Mouse (Mus musculus): ENCODE results near the gene Hoxd10.

Gene Hoxd10

DNA sequence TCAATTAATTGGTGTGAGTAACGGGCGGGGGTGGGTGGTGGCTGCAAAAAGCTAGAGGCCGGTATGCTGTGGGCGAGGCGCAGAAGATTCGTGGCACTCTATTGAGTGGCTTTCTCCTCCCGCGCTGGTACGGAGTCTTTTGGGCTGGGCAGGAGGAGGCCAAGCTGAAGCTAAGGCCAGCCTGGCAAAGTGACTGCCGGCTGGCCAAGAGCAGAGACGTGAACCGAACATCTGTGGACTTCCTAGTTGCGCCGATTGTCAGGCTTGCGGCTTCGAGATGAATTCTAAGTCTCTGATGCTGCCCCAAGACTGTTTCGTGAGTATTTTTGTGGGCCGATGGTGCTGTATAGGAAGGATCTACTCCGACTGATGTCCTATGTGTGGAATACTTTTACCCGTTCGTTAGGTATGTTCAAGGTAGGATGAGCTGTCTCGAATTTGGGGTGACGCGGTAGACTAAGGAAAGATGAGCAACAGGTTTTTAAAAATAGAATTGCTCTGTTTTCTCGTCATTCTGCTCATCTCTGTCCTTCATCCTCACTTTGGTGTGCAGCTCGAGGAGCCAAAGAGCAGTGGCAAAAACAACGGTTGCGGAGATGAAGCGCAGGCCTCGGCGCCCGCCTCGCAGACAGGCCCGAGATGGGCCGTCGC, 24.4 kb upstream of the Hoxd10 start:
- DNase-seq: no peak

DNA sequence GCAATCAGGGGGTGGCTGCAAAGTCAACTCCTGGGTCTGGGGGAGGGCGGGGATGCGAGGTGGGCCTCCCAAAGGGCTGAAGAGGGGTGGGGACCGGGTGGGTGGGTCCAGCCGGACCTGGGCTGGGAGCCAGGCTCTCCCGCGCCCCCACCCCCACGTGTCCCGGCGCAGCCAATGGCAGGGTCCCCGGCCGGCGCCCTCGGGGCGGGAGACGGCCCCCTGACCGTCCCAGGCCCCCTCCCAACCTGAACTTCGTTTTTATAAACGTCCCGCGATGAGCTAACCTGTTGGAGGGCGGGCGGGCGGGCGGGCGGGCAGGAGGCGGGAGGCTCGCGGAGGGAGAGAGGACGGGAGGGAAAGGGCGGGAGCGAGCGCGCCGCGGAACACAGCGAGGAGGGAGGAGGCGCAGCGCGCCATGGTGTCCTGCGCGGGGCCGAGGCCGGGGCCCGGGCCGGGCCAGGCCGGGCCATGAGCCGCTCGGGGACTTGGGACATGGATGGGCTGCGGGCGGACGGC, 23.8 kb upstream of the Hoxd10 start, which contains the start of gene Hoxd13:
Gene Hoxd13 (plus strand): TSS at position 469 of the 516 bp plus-strand sequence.
- DNase-seq: no peak

DNA sequence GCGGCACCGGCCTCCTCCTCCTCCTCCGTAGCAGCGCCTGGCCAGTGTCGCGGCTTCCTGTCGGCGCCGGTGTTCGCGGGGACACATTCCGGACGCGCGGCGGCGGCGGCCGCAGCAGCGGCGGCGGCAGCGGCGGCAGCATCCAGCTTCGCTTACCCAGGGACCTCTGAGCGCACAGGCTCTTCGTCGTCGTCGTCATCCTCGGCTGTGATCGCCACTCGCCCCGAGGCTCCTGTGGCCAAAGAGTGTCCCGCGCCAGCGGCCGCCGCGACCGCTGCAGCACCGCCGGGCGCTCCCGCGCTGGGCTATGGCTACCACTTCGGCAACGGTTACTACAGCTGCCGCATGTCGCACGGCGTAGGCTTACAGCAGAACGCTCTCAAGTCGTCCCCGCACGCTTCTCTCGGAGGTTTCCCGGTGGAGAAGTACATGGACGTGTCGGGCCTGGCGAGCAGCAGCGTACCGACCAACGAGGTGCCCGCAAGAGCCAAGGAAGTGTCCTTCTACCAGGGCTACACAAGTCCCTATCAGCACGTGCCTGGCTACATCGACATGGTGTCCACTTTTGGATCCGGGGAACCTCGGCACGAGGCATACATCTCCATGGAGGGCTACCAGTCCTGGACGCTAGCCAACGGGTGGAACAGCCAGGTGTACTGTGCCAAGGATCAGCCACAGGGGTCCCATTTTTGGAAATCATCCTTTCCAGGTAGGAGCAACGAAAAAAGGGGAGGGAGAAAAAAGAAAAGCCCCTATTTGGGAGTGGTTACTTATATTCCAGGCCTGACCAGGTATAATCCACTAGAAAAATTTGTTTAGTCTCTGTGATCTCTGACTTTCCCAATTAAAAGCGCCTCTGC, 23.1 kb upstream of the Hoxd10 start:
- DNase-seq: no peak

DNA sequence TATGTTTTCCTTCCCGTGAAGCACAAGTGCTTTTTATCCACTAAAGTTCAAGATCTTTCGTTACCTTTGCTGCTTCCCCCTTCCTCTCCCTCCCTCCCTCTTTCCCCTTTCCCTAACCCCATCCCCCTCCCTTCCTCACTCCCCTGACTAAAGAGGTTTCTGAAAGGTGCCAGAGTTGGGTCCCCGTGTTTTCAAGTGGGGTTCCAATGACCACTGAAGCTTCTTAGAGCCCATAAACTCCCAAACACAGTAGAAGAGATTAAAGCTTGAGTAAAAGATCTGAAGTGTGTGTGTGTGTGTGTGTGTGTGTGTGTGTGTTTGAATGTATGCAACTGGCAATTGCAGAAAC, 22.5 kb upstream of the Hoxd10 start:
- no peak for DNase-seq

DNA sequence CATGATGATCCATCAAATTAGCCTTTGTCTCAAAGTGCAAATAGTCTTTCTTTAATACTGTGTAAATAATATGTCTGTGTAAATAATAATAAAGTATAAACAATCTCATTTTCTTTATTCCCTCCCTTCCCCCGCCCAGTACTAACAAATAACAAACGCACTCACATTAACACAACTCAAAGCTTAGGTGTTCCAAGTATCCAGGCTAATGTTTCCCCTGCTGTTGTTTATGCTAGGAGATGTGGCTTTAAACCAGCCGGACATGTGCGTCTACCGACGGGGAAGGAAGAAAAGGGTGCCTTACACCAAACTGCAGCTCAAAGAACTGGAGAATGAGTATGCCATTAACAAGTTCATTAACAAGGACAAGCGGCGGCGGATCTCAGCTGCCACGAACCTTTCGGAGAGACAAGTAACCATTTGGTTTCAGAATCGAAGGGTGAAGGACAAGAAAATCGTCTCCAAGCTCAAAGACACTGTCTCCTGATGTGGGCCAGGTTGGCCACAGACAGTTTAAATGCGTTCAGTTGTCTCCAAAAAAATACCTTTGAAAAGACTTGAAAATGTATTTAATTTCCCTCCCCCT, 22.0 kb upstream of the Hoxd10 start:
- no peak for DNase-seq

DNA sequence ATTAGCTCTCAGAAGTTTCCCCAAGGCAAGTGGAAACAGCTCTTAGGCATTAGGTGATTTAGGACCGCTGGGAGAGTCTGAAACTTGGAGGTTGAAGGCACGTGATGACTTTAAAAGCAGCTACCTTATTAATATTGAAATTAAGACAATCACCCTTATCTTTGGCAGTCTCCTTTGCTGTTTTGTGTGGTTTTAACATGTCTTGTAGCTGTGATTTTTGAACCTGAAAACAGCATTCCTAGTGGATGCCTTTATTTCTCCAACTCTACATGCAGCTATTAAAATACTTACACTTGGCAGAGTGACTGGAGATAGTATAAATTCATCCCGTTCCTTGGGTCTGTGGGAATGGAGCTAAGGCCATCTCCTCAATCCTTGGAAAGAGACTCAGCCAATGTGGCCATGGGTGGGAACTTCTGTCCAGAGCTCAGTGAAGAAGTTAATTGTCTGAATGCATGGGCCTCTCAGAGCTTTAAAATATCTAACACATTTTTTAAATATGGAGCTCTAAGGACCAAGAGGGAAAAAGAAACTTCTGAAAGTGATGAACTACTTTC, 21.0 kb upstream of the Hoxd10 start:
- DNase-seq: no peak

DNA sequence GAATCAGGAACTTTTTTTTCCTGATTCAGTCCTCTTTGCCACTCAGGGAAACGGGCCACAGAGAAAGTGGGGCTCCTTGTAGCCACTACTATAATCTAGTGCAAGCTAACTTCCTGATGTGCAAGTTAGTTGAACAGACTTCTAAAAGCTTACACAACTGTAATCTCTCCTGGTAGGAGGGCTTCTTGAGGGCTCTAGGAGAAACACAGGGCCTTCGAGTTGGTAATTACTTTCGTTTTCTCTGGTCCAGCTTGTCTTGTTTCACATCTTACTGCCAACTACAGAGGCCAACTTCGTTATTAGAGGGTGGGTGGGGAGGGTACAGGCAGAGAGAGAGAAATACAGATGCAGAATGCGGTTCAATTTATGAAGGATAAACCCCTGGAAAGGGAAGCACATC, 19.9 kb upstream of the Hoxd10 start:
- no peak for DNase-seq

DNA sequence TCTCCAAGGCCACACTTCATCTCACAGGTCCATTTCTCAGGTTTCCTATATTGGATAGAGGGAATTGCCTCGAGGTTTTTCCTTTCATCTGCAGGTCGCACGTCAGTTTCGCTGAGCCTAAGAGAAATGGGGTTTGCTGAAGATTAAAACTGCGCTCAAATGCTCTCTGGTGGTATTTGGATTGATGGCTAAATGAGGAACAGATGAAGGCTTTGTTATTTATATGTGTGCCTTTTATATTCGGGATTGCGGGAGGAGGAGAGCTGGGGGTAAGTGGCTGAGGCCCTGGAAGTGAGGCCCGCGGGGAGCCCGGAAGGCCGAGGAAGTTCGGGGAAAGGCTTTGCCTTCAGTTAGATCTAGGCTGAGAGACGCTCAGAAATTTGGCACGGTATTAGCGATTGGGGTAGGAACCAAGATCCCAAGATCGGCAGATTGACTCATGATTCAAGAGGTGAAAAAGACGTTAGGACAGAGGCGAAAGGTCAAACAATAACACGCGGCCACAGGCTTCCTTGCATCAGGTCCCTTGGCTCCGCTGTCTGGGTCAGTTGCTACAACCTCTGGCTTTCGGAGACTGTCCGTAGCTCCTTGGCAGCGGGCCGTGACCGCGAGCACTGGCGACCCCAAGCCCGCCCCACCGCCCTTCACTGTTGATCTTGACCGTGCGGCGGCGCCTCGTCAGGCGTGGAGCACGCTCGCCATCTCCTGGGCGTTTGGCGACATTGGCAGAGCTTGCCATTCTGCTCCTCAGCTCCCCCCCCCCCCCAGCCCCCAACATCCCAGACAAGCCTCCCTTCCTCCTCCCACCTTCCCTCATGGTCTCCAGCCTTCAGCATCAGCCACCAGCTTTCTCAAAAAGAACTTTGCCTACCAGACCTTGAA, 19.0 kb upstream of the Hoxd10 start:
- DNase-seq: no peak

DNA sequence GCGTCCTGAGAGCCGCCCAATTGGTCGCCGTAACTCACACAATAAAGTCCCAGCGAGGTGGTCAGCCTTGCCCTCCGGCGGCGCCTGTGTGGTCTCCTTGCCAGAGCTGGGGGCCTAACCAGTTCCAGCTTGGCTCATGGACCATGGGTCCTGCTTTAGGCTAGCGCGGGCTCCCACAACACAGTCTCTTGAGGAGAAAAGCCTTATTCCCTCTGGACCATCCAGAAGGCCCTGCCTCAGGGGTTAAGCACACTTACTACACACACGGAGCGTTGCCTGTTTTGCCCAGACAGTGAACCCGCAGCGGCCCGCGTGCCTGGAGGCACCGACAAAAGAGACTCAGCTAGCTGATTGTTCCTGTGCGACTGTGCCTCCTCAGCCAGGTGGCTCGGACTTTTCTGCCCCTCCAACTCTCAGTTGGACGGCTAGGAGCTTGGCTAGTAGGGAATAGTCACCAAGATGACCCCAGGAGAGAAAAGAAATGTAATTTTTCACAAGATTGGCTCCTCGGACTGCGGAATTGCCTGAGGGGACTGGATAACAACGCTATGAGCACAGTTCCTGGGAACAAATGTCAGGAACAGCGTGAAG, 17.8 kb upstream of the Hoxd10 start:
- no peak for DNase-seq

DNA sequence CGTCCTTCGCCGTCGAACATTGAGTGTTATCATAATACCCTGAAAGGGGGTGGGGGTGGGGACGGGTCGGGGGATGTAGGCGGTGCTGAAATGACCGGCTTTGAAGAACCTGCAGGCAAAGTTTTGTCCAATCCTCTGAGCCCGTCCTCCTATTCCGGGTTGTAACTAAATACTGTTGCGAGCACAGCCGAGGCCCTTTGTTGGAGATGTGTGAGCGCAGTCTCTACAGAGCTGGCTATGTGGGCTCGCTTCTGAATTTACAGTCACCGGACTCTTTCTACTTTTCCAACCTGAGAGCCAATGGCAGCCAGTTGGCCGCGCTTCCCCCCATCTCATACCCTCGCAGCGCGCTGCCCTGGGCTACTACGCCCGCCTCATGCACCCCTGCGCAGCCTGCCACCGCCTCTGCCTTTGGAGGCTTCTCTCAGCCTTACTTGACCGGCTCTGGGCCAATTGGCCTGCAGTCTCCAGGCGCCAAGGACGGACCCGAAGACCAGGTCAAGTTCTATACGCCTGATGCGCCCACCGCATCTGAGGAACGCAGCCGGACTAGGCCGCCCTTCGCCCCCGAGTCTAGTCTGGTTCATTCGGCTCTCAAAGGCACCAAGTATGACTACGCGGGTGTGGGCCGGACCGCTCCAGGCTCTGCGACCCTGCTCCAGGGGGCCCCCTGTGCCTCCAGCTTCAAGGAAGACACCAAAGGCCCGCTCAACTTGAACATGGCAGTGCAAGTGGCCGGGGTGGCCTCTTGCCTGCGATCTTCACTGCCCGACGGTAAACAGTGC, 16.7 kb upstream of the Hoxd10 start, which contains the start of gene Hoxd12:
Gene Hoxd12 (plus strand): TSS at position 133 of the 785 bp plus-strand sequence.
- no peak for DNase-seq

DNA sequence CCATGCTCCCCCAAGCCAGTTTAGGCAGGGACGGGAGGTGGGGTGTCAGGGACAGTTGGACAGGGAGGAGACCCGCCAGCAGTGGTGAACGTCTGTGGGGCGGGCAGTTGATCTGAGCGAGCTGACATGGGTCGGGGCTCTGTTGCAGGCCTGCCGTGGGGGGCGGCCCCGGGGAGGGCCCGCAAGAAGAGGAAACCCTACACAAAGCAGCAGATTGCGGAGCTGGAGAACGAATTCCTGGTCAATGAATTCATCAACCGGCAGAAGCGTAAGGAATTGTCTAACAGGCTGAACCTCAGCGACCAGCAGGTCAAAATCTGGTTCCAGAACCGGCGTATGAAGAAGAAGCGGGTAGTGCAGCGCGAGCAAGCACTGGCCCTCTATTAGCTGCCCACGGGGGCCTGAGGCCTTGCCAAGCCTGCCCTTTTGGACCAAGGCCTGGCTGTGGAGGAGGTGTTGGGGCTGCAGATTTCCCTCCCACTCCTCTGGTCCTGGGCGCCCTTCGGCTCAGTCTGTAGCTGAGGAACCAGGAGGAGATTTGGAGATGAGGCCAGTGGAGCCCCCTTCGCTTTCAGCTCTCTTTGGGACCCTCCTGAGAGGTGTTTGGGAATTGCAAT, 15.9 kb upstream of the Hoxd10 start:
- DNase-seq: no peak

DNA sequence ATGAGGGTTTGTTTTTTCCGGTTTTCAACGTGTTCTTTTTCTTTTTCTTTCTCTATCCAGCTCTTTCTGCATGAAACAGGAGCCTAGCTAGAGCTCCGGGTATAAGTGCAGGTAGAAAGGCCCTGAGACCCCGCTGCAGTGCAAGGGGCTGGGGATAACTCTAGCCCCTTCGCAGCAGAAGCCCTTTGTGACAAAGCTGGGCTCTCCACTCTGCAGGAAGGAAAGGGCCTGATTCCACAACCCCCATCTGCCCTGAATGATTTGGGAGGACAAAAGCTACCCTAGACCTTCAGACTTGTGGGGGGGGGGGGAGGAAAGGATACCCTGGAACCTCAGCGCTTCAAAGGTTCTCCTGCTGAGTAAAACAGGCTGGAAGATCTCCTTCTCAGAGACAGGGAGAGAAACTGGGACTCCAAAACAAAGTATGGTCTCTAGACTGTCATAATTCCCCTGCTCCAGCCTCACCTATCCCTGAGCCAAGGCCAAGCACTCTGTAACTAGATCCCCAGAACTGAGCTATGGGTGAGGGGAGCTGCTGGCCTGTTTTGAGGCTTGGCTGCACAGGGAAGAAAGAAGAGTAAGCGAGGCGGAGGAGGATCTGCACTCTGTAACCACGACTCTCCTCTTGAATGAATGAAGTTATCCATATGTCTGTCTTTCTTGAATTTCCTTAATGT, 15.2 kb upstream of the Hoxd10 start:
- DNase-seq: no peak

DNA sequence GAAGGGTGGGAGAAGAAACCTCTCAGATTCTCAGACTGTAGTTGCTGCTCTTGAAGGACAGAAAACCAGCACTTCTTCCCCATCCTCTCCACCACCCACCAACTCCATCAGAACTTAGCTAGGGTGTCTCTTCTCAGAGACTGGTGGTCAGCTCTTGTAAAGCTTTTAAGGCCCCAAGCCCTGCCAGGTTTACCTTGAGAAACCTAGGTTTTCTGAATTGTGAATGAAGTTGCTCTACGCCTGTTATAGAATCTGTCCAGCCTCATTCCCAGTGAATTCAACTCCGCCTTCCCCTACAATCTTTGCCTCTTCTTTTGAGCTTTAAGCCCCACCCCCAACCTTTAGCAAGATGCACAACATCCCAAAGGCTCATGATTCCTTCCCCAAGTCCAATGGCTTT, 14.6 kb upstream of the Hoxd10 start:
- DNase-seq: no peak

DNA sequence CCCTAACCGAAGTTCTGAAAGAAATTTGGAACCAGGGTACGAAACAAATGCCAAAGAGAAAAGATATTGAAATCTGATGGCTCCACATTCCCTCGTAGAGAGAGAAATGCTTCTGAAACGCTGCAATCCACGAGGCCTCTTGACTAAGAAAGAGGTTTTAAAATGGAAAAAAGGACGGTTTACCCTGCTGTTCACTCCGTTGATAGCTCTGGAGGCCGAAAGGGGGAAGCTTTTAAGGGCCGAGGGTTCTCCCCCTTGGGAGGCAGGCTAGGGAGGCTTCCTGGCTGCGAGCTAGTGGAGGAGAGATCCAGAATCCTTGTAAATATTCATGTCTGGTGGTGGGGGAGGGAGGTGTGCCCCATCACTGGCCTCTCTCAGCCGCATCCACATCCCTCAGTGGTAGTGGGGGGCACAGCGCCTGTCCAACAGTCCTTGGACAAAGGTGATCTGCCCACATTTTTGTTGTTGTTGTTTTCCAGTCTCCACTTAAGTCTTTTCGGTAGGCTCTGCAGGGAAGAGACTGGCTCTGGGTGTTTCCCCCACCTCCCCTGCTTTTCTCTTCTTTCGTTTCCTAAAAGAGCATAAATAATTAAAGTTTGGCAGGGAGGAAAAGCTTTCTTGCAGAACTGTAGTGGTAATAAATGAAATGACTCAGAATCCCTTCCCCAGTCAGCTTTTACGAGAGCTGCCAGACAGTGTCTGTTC, 12.7 kb upstream of the Hoxd10 start, which contains the start of gene Hoxd11:
Gene Hoxd11 (plus strand): TSS at position 667 of the 705 bp plus-strand sequence.
- DNase-seq: no peak

DNA sequence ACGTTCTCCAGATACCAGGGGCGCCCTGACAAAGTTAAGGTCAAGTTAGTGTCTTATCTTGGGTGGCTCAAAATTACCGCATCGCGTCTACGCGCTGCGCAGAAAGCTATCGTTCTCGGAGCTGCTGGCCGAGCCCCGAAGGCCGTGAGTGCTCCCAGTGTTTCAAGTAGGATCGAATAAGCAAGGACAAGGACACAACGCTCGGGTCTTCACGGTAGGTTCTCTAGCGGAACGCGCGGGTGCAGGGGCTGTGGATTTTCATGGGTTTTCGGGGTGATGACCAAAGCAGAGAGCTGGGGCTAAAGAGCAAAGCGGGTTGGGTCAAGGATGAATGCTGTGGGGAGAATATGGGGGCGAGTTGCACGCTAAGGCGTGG, 12.1 kb upstream of the Hoxd10 start:
- no peak for DNase-seq

DNA sequence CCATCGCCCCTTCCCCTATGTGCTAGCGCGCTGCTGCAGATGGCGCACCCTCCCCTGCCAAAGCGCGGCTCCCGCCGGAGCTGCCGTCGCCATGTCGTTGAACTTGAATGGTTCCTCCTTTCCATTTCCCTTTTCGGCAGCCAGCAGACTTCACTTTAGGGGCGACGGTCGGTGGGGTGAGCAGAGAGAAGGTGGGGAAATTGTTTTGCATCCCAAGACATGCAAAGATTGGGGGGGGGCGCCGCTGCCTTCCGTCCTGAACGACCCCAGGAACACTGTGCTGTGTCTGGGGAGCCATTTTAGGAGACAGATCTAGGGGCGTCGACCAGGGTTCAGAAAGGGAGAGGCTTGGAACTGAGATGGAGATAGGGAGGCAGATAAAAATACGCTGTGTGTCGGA, 11.7 kb upstream of the Hoxd10 start:
- DNase-seq: no peak

DNA sequence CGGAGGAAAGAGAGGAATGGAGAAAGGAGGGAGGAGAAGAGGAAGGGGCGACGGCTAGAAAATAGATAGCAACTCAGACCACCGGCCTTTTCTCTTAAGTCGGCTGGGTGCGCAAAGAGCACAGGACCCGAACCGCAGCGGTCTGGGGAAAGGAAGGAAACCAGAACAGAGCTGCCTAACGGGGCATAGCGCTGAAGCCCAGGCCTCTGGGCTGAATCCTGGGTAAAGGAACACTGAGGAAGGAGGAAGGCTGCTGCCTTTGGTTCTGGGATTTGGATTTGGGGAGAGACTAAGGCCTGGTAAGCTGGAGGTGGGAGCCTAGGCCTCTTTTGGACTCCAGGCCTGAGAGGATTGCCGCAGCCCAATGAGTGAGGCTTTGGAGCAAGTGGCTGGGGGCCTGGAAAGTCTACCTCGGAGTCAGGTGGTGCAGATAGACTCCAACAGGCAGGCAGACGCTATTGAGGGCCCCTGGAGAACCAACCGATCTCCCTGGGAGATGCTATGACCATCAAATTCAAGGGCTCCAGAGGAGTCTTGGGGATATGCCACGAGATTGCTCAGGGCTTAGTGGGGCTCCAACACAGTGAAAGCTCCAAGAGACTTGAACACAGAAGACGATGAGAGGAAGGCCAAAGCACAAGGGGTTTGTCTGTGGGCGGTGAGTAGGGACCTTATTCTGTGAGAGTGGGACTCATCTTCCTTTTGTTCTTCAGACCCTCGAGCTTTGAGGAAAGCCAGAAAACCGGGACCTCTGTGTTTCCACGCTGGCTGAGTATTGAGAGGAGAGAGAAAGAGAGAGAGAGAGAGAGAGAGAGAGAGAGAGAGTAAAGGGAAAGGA, 10.9 kb upstream of the Hoxd10 start:
- no peak for DNase-seq
